Mouse (Mus musculus) frontal cortex, adult (tissue): ENCODE results near the gene Agrn.

Source experiments
- ATAC-seq: cut with Nextera tagmentation; 2 replicates; pipeline ENCODE4 v1.9.2; 2017; ENCODE audit warnings: mild to moderate bottlenecking, moderate library complexity, mixed read lengths; ENCODE audit not compliant: low TSS enrichment

Gene Agrn

DNA sequence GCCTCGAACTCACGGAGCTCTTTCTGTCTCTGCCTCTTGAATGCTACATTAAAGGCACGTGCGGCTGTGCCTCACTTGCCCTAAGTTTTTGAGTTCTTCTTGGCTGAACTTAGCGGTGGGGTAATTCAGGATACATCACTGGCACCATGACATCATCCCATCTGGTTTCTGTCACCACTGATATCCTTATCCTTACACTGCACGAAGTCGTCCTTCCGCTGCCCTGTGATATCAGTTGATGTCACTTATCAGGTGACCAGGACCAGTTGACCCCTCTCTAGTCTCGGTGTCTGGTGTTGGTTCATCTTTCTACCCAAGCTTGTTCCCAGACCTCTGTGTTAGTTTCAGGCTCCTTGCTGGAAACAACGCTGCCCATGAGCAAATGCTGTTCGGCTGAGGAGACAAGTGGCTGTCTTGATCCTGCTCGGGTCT is 5.2 kb upstream of the Agrn start:
- no peak for ATAC-seq

DNA sequence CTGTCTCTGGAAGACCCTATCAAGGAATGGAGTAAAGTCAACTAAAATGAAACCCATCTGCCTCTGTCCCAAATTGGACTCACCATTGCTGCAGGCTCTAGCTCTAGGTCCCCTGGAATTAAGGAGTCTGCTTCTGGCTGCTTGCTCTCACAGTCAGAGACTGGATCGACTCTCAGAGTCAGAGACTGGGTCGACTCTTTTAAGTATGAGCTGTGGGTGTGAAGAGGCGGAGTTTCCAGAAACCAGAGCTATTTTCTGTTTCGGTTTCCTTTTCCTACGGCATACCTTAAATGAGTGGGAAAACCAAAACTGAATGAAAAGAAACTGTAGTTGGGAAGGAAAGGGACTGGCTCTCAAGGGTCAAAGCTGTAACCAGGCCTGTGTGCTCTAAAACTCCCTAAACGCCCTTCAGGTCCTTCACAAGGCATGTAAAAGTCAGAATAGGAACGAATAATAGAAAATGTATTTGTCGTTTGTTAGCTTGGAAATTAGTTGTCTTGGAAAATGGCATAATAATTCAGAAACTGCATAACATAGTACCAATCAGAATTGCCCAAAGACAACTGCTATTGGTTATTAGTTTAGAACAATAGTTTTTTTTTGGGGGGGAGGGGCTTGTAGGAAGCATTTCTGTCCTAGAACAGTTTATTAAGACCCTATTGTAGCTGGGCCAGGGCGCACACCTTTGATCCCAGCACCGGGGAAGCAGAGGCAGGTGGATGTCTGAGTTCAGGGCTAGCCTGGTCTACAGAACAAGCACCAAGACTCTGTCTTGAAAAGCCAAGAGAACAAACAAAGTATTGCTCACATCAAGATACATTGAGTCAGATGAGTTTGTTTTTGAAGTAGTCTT is 3.6 kb upstream of the Agrn start, which contains the start of gene Isg15:
Isg15 (minus strand) TSS at position 196 of the 853 bp plus-strand sequence.
- ATAC-seq: no peak

DNA sequence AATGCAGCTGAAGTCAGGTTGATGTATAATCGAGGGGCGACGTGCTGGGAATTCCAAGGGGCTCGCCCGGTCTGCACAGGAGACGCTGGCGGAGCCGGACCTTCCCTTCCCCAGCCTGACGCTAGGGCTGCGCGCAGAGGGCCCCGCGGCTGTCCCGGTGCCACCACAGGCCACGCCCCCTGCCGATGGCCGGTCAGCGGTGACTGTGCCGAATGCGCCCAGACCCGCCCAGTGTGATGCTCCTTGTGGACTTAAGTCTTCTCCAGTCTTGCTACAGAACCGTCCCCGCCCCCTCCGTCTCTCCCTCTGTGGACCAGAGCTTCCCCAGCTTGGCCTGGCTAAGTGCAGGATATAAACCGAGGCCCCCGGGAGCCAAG is 529 bp upstream of the Agrn start:
- ATAC-seq: peak; percentile 57

DNA sequence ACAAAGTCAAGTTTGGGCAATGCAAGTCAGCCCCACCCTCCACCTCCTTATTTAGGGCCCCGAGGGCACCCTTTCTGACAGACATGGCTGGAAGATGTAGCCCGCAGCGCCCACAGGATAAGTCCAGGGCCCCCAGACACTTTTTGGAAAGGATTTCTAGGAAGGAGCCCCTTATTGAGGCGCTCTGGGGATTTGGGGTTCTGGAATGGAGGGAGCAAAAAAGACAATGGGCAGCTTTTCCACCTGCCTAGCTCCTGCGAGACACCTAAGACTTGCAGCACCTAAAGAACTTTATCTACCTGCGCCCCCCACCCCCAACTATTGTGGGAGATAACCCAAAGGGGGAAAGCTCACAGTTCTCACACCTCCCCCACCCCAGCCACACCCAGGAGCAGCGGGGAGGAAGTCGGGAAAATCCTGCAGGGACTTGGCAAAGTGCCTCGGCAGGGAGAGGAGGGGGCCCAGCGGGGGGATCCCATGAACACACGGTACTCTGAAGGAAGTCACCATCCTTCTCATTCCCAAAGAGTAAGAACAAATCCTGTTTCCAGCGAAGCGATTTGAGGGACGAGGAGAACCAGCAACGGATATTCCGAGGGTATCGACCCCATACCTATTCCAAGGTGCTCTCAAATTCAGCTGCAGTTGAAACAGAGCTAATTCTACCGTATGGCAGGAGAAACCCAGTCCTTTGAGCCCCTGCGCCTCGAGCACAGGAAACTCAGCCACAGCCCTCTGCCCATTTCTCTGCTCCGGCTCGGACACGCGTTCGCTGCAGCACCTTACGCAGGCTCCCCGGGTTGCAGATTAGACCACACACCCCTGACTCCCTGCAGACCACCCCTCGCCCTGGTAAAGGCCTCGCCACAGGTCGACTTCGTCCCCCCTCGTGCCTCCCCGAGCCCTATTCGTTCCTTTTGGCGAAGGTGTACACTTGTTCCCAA is 1.1 kb downstream of the Agrn start:
- ATAC-seq: no peak

DNA sequence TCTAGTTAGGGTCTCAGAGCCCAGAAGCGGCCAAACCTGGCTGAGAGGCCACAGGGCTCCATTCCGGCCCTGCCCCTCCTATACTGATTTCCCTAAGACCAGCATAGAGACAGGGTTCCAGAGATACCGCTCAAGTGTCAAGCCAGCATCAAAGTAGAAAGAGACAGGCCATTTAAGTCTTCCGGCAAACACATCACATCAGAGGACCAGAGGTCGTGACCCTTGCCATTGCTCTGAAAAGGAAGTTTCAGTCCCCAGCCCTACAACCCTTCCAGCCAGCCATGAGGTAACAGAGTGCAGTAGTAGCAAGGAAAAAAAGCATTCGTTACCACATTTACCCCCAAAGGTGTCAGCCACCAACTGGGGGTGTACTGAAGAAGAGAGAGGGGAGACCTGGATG is 2.9 kb downstream of the Agrn start:
- no peak for ATAC-seq

DNA sequence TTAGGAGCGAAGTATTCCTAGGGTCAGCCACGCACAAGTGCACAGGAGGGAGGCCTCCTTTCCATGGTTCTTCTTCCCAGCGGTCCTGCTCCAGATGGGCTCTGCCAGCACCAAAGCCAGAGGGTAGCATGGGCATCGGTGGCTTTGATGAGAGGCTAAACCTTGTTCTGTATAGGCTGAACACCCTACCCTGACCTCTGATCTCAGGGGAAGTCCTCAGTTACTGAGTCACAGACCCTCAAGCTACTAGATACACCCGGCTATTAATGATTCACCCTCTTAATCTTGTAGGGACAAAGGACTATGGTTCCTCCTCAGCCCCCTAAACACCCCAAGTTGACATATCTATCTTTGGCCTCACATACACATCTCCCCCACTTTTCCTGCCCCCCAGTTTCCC is 3.4 kb downstream of the Agrn start:
- ATAC-seq: no peak

DNA sequence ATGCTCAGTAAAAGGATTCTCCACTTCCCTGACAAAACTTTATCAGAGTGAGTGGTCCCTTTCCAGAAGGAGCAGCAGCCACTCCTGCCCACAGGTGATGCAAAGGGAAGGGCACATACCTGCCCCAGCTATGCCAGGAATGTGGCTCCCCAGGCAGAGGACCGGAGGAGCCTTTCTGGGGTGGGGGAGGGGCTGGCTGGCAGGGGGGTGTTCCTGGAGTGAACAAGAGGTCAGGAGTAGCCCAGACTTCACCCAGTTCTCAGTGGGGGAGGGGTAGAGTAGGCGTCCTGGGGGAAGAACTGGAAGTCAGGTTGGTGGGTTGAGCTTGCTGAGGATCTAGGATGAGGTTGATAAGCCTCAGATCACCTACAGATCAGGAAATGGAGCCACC is 4.1 kb downstream of the Agrn start:
- no peak for ATAC-seq

DNA sequence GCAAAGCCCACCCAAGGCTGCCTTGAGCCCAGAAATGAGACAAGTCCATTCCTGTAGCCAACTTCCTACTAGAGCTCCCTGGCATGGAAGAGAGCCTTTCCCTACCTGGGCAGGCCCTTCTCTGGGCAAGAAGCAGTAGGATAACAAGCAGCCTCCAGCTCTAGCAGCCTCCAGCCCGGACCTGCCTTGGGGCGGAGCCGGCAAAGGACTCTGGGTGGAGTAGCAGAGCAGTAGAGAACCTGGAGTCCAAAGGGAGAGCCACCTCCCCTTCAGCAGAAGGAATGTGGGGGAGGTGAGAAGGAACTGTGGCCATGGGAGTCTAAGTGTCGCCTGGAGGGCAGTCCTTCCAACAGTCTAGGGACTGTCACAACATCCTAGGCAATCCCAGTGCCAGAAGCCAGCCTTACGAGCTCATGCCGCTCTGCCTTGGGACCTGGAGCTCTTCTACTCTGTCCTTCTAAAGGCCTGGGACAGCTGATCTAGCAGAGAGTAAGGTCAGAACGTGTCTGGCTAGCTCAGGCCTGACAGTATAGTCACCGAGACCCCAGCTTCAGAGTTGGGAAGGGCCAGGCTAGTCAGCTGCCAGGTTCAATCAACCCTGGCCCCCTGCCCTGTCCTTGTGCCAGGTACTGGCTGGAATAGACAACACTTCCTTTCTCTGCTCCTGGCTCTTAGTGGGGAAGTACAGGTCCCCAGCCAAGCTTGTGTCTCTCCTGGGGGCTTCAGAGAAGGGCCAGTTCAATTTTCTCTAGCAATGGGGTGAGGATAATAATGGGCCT is 4.7 kb downstream of the Agrn start:
- ATAC-seq: no peak

DNA sequence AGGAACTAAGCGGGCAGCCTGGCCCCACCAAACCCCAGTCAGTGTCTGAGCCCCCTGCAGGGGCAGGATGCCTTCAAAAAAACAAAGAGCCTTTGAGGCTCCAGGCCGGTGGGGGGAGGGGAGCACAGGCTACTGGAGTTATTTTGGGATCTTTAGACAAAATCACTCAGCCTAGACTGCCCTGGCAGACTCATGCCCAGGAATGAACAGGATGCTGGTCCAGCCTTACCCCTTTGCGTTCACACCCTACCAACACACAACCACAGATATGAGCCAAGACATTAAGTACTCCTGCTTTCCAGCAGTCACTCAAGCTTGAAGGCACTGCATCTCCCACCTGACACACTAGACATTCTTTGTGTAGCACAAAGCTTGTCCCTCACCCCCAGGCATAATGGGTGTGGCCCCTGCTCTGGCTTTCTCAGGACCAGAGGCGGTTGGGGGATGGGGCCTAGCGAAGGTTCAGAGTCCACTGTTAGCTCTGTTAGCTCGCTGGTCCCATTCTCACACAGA is 8.4 kb downstream of the Agrn start:
- ATAC-seq: no peak

DNA sequence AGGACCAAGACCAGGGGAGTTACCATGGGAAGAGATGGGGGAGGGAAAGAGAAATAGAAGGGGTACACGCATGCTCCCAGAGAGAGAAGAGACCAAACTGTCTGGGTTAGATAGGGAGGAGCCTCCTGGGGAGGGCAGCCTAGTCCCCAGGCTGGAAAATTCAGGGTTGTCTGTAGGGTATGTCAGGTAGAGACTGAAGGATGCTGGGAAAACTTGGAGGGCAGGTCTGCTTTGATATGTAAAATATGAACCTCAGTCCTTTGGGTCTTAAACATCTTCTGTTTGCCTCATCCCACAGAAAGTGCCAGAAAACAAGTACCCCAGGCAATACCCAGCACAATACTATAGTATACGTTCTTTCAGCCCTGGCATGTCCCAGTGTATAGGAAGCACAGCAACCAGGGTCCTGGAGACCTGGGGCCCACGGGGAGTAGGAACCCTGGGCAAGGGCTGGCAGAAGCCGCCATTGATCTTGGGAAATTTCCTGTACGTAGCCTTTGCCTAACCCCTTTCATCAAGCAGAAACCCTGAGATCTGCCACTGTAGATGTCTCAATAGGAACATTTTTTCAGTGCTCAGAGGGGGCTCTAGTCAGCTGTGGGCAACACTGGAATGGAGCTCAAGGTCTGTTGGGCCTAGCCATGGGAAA is 9.0 kb downstream of the Agrn start:
- no peak for ATAC-seq

DNA sequence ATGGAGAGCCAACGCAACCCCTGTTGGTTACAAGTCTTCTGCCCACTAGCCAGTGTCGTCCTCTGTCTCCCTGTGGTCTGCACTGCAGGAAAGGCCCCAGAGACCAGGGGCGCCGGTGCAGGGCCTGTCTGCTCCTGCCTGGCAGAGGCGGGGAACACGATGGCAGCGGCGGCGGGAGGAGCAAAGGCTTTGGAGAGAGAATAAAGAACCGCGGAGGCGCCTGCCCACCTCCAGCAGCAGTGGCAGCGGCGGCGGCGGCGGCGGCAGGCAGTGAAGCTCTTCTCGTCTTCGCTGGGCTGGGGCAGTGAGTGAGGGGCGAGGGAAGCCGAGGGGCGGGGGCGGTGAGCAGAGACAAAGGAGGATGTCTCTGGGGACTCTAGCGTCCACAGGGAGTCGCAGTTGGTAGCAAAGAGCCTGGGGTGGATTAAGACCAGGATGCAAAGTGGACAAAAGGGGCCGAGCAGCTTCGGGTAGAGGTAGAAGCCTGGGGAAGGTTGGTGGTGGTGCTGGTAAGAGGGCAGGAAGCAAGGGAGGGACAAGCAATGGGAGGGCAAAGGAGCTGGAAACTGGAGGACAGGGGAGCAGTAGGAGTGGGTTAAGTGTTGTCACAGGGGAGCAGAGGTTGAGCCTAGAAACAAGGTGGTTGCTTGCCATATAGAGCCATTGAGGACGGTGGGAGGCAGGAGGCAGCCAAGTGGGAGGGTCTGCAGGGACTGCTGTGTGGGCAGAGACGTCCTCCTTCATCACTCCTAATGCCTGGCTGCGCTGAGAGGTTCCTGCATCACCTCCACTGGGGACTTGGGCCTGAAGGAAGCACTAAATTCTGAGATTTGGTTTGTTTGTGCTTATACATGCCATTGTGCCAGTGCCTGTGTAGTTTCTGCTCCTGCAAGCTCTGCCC is 11.1 kb downstream of the Agrn start:
- peak; percentile 71 for ATAC-seq

DNA sequence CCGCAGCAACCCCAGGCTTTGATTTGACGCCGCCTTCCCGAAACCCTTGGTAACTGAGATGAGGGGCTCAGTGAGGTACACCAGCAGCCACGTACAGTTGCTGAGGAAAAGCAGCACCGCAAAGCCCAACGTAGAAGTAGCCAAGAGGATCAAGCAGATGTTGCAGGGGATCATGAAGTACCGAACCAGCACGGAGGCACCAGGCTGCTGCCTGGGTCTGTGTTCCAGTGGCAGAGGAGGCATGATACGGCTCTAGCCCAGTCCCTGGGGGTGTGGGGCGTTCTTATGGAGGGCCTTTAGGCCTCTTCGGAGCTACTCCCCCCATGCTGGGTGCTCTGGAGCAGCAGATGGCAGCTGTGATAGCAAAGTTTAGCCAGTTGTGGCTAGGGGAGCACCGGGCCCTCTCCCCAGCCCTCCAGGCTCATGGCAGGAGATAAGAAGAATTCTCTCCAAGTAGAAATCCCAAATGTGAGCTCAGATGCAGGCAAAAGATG is 11.8 kb downstream of the Agrn start:
- peak; percentile 22; the same call in 1 of the 2 replicates for ATAC-seq

DNA sequence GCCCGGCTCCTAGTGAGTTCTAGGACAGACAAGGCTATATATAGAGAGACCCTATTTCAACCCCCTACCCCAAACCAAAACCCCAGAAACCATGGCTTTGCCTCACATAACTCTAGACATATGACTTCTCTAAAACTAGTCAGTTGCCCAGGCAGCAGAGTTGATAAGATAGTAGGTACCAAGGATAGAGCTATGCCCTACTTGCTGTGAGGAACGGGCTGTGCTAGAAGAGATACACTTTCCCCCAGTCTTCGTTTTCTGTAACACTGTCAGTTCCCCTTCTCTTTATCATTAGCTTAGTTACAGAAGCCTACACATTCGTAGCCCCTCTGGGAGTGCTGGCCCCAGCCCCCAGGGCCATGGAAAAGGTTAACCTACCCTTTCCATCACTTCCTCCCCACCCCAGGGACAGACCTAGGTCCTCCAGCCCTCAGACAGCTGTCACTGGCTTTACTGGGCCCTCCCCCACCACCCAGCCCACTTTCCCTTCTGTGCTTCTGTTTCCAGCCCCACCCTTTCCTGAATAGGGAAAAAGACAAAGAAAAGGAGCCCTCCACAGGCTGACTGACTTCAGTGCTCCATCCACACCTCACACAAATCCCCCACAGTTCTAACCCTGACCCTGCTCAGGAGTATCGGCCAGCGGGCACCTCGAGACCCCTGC is 12.9 kb downstream of the Agrn start:
- ATAC-seq: no peak

DNA sequence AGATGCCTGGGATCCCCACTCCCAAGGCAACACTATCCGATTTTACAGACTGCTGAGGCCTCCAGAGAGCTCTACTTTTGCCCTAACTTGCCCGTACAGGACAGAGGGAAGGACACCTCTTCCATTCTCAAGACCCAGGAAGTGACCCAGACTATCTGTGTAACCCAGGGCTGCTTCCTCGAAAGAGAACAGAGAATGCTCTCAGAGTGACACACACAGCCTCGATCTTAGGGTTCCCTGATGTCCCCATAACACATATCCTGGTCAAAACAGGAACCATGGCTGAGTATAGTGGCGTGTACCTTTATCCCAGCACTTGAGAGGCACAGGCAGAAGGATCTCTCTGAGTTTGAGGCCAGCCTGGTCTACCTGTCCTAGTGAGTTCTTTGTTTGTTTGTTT is 13.5 kb downstream of the Agrn start:
- no peak for ATAC-seq

DNA sequence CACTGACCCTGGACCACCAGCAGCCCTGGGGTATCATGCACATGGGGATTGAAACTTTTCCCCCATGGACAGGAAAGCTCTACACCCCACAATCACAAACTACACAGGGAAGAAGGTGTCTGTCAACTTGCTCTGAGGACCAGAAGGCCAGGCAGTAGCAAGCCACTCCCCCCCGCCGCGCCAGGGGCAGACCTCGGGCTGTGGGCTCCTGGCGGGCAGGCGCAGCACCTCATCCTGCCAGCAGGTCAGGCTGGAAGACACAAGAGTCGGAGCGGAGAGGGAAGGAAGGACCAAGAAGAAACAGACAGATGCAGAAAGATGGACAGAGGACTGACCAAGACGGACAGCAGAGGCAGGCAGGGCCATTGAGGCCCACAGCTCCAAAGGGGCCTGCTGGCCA is 19.7 kb downstream of the Agrn start:
- ATAC-seq: no peak

DNA sequence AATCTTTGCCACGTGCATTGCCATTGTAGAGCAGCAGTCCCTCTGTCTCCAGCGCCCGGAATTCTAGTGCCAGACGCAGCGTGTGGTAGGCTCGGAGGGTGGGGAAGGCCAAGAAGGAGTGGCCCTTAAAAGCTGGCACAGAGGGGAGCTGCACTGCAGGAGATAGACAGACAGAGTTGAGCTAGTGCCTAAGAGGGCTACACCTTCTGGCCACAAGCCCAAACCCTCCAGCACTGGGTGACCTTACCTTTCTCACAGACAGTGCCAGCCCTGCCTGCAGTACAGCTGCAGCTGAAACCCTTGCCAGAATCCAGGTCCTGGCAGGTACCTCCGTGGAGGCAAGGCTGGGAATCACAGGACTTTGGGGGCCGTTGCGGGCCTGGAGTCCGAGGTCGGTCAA is 25.5 kb downstream of the Agrn start:
- no peak for ATAC-seq

DNA sequence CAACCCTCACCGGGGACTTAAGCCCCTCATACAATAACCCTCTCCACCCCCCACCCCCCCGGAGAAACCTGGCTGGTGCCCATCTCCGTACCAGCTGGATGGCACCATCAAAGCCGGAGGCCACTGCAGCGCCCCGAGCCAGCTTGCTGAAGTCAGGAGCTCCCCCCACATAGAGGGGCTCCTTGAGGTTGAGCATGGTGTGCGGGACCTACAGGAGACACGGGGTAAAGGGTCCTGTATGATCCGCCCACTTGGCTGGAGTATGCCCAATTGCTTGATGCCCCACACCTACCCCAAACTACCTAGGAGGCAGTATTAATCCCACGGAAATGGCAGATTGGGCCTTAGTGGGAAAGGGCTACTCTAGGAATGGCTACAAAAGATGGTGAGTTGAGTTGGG is 28.2 kb downstream of the Agrn start:
- no peak for ATAC-seq

DNA sequence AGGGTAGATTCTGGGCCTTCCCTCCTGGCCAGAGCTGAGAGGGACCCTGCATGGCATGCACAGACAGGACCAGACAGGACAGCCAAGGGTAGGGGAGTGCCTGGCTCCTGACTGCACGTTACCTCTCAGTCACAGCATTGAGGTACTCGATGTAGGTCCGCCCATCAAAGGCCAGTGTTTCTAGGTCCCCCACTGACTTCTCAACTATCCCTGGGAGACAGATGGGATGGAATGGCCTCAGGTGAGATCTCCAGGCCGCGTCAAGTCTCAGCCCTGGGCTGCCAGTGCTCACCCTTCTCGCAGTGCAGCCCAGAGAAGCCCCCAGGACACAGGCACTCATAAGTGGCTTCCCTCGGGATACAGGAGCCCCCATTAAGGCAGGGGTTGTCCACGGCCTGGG is 28.7 kb downstream of the Agrn start:
- ATAC-seq: no peak

DNA sequence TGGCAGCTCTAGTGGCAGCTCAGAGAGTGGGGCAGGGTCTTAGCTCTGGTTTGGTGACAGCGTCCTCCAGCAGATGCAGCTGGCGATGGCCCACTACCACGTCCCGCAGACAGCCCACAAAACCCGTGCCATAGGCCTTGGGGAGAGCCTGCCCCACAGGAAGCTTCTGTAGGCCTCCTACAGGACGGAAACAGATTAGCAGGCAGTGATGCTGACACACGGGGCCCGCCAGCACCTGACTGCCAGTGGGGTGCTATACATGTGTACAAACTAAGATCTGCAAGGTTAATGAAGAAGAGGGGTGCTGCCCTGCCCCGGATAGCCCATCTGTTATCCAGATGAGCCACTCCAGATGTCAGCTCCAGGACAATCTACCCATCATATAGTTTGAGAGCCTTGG is 30.8 kb downstream of the Agrn start:
- no peak for ATAC-seq

DNA sequence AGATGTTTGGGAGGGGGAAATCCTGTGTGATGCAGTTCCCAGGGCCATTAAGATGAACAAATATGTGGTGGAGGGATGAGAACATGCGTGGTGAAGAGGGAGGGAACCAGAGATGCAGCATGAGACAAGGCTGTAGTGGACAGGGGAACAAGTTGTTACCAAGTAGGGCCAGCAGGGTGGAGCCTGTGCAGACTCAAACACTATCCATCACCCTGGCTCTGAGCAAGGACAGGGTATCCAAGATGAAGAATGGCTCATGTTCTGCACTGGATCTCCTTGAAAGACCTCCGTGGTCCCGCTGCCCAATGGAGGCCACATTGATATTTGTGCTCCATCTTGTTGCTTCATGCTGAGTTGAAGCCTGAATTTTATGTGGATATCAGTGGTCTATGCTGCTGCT is 42.5 kb downstream of the Agrn start:
- ATAC-seq: no peak
